Mouse (Mus musculus) right cerebral cortex, postnatal 36 days (tissue): ENCODE data around the gene Swi5.

ENCODE experiments used
- DNase-seq, 2 experiments: peaks; one replicate each; pipeline ENCODE4 v3.0.0; 2022; ENCODE audit warnings: low spot score in 2 of 2, mixed read lengths in 1 of 2

Swi5 gene

GRCm38 (mm10) chr2:32287923-32288367 lies at the start of gene Swi5:
Gene Swi5, minus strand, starts transcription at chr2:32288075.
- peak; percentile 98 for DNase-seq

GRCm38 (mm10) chr2:32335888-32336287 lies 48.0 kb upstream of the Swi5 start:
- no peak for DNase-seq

- DNase-seq = no peak
Measured at GRCm38 (mm10) chr2:32332159-32332558, 44.3 kb upstream of the Swi5 start.

DNA sequence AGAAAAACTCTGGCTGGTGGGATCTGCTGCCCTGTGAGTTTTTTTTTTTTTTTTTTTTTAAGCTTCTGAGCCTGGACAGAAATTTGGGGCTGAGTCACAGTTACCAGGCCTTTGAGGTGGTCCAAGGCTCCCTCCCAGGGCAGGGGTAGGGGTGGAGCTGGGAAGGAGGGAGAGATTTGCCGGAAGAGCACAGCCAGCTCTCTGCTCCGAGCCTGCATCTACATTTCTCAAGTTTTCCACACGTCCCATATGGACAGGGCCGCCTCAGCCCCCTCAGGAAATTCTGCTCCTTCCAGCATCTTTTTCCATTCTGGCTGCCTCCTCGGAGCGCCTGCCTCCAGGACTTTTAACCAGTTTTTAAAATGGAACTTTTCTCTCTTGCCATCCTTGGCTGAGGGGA lies 41.7 kb upstream of the Swi5 start:
- DNase-seq = no peak

- no peak for DNase-seq
Measured at GRCm38 (mm10) chr2:32328911-32329460, 41.1 kb upstream of the Swi5 start.

DNA sequence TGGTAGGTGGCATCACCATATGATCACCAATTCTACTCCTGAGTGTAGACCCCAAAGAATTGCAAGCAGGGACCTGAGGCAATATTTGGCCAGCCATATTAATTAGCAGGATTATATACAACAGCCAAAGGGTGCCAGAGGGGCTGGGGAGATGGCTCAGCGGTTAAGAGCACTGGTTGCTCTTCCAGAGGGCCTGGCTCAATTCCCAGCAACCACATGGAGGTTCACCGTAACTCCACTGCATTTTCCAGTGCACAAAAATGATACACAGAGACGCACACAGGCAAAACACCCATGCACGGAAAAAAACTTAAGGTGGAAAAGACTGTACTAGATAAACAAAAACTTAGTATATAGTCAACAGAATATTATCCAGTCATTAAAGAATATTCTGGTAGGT lies 39.3 kb upstream of the Swi5 start:
- DNase-seq = no peak

DNA sequence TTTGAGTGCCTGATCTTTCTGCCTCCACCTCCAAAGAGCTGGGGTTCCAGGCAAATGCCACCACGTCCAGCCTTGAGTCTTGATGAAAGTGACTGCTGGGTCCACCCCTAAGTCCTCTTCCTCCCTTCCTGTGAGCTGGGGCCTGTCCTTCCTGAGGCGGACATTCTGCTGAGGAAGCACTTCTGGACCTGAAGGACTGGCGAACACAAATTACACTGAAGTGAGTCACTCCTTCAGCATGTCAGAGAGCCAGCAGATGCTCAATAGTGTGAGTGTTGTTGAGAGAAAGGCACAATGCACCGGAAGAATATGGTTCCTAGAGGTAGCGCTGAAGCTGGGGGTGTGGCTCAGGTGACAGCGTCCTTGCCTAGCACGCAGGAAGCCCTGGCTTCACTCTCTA lies 37.5 kb upstream of the Swi5 start:
- no peak for DNase-seq

DNA sequence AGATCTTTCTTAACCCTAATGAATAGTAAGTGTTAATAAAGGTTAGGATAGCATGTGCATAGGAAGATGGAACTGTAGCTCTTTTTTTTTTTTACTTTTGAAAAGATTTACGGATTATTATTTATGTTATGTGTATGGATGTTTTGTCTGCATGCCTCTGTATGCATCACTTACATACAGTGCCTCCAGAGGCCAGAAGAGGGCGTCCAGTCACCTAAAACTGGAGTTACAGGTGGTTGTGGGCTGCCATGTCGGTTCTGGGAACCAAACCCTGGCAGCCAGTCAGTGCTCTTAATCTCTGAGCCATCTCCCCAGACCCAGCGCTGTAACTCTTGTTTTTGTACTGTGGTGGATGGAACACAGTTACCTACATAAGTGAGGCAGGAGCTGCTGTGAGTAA lies 36.4 kb upstream of the Swi5 start:
- DNase-seq = no peak

- DNase-seq = no peak
Measured at GRCm38 (mm10) chr2:32322754-32323741, 35.2 kb upstream of the Swi5 start.

GRCm38 (mm10) chr2:32321591-32322298 lies 33.9 kb upstream of the Swi5 start:
- no peak for DNase-seq

DNA sequence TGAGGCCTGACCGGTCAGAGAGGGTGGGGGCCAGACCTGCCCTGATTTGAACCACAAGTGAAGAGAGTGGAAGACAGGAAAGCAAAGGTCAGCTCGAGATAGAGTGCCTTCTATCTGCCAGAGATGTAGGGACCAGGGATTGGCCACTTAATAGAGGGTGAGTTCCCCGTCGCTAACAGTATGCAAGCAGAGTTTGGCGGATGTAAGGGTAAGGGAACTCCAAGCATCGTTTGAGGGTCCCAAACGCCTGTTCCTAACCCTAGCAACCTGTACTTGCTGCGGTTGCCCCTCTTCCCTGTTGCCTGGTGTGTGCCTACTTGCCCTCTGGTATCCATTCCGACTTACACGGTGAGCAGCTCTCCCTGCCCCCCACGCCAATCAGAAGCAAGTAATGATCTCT lies 32.8 kb upstream of the Swi5 start:
- DNase-seq = no peak

DNA sequence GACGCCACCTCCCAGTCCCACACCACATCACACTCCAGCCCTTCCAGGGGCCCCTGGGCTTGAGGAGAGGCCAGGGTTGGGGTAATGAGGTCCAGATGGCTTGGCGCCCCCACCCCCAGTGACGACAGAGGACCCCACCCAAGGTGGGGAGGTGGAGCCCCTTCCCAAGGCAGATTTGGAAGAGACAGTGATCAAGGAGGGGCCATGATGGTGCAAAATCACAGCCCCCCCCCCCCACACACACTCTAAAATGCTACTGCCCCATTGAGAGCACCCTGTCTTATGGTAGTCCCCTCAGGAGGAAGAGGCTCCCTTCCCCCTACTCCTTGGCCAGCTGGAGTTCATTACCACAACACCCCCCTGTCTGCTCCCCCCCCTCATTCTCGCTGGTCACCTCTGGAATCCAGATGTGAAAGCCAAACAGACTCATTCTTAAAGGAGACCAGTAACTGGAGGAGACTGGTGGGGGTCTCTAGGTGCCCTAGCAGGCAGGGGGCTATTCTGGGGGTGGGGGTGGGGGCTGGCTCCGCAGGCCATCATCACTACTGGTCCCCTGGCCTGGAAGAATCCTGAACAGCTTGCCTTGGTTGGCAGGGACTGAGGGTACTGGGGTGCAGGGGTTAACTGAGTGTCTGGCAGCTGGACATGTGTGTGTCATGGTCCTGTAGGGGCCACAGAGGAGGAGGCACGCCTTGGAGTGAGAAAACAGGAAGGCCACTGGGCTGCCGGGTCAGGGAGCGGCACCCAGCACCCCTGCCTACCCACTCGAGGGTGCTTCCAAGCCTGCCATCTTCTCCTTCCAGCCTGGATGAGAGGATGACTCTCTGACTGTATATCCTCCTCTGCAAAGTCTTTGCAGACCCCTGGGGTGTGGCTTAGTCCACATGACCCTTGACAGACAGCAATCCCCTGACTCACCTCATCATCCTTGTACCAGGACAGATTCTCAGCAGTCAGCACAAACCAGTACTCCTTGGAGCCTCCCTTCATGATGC lies 32.0 kb upstream of the Swi5 start:
- no peak for DNase-seq

- DNase-seq = no peak
Measured at GRCm38 (mm10) chr2:32318709-32319585, 31.1 kb upstream of the Swi5 start.

DNA sequence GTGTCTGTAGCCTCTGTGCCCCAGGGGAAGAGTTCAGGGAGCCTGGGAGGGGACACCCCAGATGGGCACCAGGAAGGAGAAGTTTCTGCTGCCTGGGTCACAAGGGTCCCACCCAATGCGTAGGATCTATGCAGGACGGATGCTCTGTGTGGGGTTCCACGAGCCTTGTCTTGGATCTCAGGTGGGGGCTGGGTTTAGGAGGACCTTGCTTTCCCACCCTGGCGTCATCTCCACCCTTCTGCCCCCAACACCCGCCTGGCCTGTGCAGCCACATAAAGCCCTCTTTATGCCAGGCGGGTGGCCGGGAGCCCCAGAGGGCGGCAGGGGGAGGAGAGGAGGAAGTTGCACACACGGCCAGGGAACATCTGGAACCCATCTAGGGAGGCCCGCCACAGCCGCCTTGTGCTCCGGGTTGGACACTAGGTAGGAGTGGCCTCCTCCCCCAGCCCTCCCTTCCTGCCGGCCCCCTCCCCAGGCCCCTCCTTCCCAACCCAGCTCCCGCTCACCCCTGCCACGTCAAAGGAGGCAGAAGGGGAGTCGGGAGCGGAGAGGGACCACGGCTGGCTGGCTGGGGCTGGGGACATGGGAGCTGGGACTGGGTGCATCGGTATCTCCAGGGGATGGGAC lies 30.0 kb upstream of the Swi5 start:
- DNase-seq = no peak

DNA sequence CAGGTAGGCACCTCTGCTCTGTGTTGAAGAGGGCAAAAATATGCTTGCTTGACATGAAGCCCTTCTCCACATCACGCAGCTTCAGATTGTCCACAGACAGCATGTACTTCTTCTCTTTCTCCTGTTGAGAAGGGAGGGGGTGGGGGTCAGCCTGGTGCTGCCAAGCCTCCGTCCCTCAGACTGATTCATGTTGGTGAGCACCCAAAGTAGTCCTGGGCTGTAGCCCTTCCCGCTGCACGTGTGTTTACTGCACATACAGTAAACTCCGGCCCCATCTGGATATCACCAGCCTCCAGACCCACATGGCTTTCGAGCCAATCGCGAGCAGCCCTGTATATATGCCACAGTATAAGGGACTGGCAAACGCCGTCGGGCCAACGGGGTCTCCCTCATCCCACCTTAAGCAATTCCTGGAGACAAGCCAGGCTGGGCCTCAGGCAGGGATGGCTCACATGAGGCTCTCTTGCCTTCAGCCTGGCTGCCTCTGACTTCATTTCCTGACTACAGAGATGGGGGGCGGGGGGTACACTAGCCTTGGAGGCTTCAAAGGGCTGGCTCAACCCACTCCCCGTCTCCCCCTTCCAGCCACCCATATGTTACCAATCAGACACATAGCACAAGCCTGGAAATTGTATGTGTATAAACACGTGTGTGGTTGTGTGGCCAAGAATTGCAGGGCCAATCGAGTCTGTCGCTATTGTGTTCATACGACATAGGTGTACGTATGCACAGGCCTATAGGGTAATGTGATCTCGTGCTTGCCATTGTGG lies 29.2 kb upstream of the Swi5 start:
- DNase-seq = no peak

DNA sequence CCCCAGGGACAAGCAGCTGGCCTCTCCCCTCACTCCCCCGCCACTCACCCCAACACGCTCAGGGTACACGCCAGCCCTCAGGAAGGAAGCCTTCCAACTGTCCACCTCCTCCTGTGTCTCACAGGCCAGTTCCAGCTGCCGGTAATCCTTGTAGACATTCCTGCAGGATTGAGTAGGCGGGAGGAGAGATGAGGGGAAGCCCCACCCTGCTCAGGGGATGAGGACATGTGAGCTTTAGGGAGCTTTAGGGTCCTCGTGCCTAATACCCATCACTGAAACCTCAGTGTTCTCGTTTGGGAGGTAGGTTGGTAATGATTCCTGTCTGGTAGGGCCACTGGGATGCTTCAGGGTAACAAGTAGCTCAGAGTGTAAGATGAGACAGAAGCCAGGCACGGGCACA lies 27.9 kb upstream of the Swi5 start:
- DNase-seq = no peak

GRCm38 (mm10) chr2:32314831-32315230 lies 27.0 kb upstream of the Swi5 start:
- no peak for DNase-seq

DNA sequence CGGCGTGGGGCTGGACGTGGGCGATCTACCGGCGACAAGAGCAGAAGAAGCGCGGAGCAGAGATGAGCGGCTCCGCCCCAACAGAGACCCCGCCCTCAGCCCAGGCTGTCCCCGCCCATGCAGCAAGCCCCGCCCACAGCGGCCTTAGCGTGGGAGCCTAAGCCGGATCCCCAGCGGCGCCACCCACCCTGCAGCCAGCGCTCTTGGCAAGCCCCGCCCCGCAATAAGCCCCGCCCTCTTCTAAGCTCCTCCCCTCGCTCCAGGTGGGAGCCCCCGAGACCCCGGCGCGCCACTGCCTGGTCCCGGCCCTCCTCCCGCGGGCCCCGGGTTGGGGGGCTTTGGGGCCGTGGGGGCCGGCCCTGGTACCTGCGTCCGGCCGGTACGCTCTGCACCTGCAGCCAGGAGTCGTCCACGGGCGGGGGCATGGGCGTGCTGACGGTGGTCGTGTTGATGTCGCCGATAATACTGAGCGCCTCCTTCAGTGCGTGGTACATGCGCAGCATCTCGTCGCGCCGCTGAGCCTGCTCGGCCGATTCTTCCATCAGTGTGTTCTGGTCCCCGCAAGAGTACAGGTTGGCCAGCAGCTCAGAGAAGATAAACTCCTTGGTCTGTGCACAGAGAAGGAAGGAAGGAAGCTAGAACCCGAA lies 24.6 kb upstream of the Swi5 start:
- no peak for DNase-seq
